Mouse (Mus musculus) cerebellum, postnatal 36 days (tissue): ENCODE results near the gene Btg1.

ENCODE experiments used
- DNase-seq, 2 experiments: peaks; one replicate each; pipeline ENCODE4 v3.0.0; 2021 to 2022; ENCODE audit warnings: mixed read lengths in 2 of 2

Gene Btg1

GRCm38 (mm10) chr10:96616709-96617116, at the start of gene Btg1:
Btg1 (plus strand) TSS chr10:96617006.
- DNase-seq: peak; percentile 99 to 100

- no peak for DNase-seq
Measured at GRCm38 (mm10) chr10:96569469-96569868, 47.3 kb upstream of the Btg1 start.

GRCm38 (mm10) chr10:96571176-96571575, 45.6 kb upstream of the Btg1 start:
- no peak for DNase-seq

GRCm38 (mm10) chr10:96574786-96575185, 42.0 kb upstream of the Btg1 start:
- no peak for DNase-seq

GRCm38 (mm10) chr10:96575338-96575737, 41.5 kb upstream of the Btg1 start:
- no peak for DNase-seq

- DNase-seq: no peak
Measured at GRCm38 (mm10) chr10:96578924-96579323, 37.9 kb upstream of the Btg1 start.

- no peak for DNase-seq
Measured at GRCm38 (mm10) chr10:96579436-96579835, 37.4 kb upstream of the Btg1 start.

GRCm38 (mm10) chr10:96580246-96580645, 36.6 kb upstream of the Btg1 start:
- no peak for DNase-seq

GRCm38 (mm10) chr10:96581232-96581631, 35.6 kb upstream of the Btg1 start:
- no peak for DNase-seq

- no peak for DNase-seq
Measured at GRCm38 (mm10) chr10:96586191-96586880, 30.5 kb upstream of the Btg1 start.

GRCm38 (mm10) chr10:96586881-96587217, 30.0 kb upstream of the Btg1 start:
- DNase-seq: no peak

GRCm38 (mm10) chr10:96588233-96588632, 28.6 kb upstream of the Btg1 start:
- DNase-seq: no peak

GRCm38 (mm10) chr10:96589781-96590180, 27.0 kb upstream of the Btg1 start:
- no peak for DNase-seq

GRCm38 (mm10) chr10:96592089-96592488, 24.7 kb upstream of the Btg1 start:
- no peak for DNase-seq

GRCm38 (mm10) chr10:96595435-96596132, 21.2 kb upstream of the Btg1 start:
- no peak for DNase-seq

- no peak for DNase-seq
Measured at GRCm38 (mm10) chr10:96596411-96596810, 20.4 kb upstream of the Btg1 start.

- no peak for DNase-seq
Measured at GRCm38 (mm10) chr10:96599641-96600040, 17.2 kb upstream of the Btg1 start.

- DNase-seq: no peak
Measured at GRCm38 (mm10) chr10:96601670-96602069, 15.1 kb upstream of the Btg1 start.

GRCm38 (mm10) chr10:96602339-96602738, 14.5 kb upstream of the Btg1 start:
- DNase-seq: no peak

- DNase-seq: no peak
Measured at GRCm38 (mm10) chr10:96605168-96605567, 11.6 kb upstream of the Btg1 start.

GRCm38 (mm10) chr10:96605856-96606255, 10.9 kb upstream of the Btg1 start:
- DNase-seq: no peak

GRCm38 (mm10) chr10:96607617-96608185, 9.1 kb upstream of the Btg1 start:
- DNase-seq: no peak

GRCm38 (mm10) chr10:96609356-96610345, 7.2 kb upstream of the Btg1 start:
- no peak for DNase-seq
